ENCODE assay signal across 24 mouse cellular contexts in the genomic region with DNA sequence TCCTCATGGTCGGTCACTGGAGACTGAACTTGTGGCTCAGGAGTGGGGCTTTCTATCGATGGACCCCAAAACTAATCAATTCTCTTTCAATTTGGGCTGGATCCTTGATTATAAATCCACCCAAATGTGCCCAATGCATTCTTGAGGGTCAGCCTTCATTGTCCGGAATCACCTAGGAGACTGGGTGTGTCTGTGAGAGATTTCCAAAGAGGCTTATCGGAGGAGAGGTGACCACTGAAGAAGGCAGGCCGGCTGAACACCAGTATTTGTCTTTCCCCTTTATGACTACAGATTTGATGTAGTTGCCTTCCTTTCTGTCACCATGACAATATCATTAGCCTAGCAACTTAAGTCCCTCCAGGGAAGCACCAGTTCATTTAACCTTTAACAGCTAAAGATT.
"Had no signal": no experiment of that assay in that cellular context is flagged by ENCODE, and none has a peak within 500 bp of the region (broad histone marks: within the 10 kb centered on the region; RNA-seq: fewer than 3 reads in every experiment).

No protein-coding gene starts in this region.

- H3K4me2 ChIP-seq: limb, embryonic 13.5 days; liver, embryonic 12.5 days; liver, embryonic 15.5 days; lung, embryonic 15.5 days; midbrain, embryonic 15.5 days had no signal

- H3K4me3 ChIP-seq: layer of hippocampus, adult 2 months; limb, embryonic 10.5 days; limb, embryonic 13.5 days; liver, embryonic 12.5 days; liver, embryonic 15.5 days; lung, embryonic 15.5 days; megakaryocyte, embryonic 14.5 days; midbrain, embryonic 15.5 days; myocyte had no signal

- H3K36me3 ChIP-seq: limb, embryonic 10.5 days; liver, embryonic 12.5 days; liver, embryonic 15.5 days; lung, embryonic 15.5 days; midbrain, embryonic 15.5 days had no signal

- H3K27ac ChIP-seq: kidney, postnatal 0 days; layer of hippocampus, adult 2 months; limb, embryonic 10.5 days; limb, embryonic 13.5 days; liver, embryonic 12.5 days; liver, embryonic 15.5 days; lung, embryonic 15.5 days; midbrain, embryonic 15.5 days; stomach, postnatal 0 days had no signal

- H3K9ac ChIP-seq: limb, embryonic 13.5 days; liver, embryonic 12.5 days; liver, embryonic 15.5 days; lung, embryonic 15.5 days; midbrain, embryonic 15.5 days had no signal

- ATAC-seq: liver, embryonic 12.5 days; midbrain, embryonic 15.5 days had no signal

- DNase-seq: kidney, adult 2 months; kidney, postnatal 25 days; layer of hippocampus, adult 9-11 months; liver; lung, adult 18-20 months; lung, postnatal 10 days; lung, postnatal 36 days; right cerebral cortex, adult 18-20 months; right cerebral cortex, postnatal 14 days; right cerebral cortex, postnatal 4 days; thymus, adult 2 months; thymus, postnatal 14 days; thymus, postnatal 4 days had no signal

- H3K9me3 ChIP-seq: limb, embryonic 10.5 days; liver, embryonic 12.5 days; liver, embryonic 15.5 days; lung, embryonic 15.5 days; midbrain, embryonic 15.5 days had no signal

- H3K4me1 ChIP-seq: liver, embryonic 12.5 days; liver, embryonic 15.5 days; megakaryocyte, embryonic 14.5 days had no signal

- H3K27me3 ChIP-seq: limb, embryonic 13.5 days; liver, embryonic 12.5 days; liver, embryonic 15.5 days; lung, embryonic 15.5 days; megakaryocyte, embryonic 14.5 days; midbrain, embryonic 15.5 days had no signal
